Mouse (Mus musculus) myocyte (in vitro differentiated cells): ENCODE measurements around the gene Csgalnact2.

Source experiments
- E2F4 ChIP-seq: IDR thresholded peaks from one replicate; pipeline ENCODE4 v1.6.1; 2011; ENCODE audit warnings: mild to moderate bottlenecking, control low read depth, moderate library complexity; ENCODE audit not compliant: insufficient read depth
- MAX ChIP-seq: IDR thresholded peaks from one replicate; pipeline ENCODE4 v1.6.1; 2011; ENCODE audit warnings: low read depth, mild to moderate bottlenecking, control low read depth
- MYOG ChIP-seq, 3 experiments: IDR thresholded peaks; one replicate each; pipeline ENCODE4 v1.6.1; 2011; ENCODE audit warnings: control low read depth in 2 of 3, low read depth in 2 of 3, mild to moderate bottlenecking in 2 of 3; ENCODE audit not compliant: insufficient read length in 2 of 3, control insufficient read depth in 1 of 3, insufficient read depth in 1 of 3
- POLR2A ChIP-seq: IDR thresholded peaks from one replicate; pipeline ENCODE4 v1.6.1; 2011; ENCODE audit warnings: low read depth, mild to moderate bottlenecking, control low read depth, moderate library complexity; ENCODE audit not compliant: insufficient read length
- TCF12 ChIP-seq: IDR thresholded peaks from one replicate; pipeline ENCODE4 v1.6.1; 2011; ENCODE audit warnings: mild to moderate bottlenecking, control low read depth; ENCODE audit not compliant: poor library complexity, insufficient read depth, severe bottlenecking
- TCF3 ChIP-seq: IDR thresholded peaks from one replicate; pipeline ENCODE4 v1.6.1; 2011; ENCODE audit warnings: low read depth, control low read depth; ENCODE audit not compliant: insufficient read length
- USF1 ChIP-seq: IDR thresholded peaks from one replicate; pipeline ENCODE4 v1.6.1; 2011; ENCODE audit warnings: low read depth, mild to moderate bottlenecking, control low read depth, moderate library complexity

DNA sequence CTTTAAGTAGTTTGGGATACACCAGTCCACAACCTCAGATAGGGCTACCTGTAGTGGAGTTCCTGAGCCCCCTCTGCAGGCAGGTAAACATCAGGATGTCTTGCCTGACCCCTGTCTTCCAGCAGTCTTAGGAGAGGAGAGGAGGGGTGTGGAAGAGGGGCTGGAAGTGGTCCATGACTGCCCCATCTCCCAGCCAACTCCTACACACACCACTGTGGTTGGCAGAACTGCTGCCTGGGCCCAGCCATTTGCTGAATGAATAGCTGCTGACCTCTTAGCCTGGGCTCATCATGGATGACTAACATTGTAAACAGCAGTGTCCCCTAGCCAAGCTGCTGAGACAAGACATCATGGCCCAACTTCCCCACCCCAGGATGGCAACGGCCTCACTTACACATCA, 26.6 kb upstream of the Csgalnact2 start:
- TF ChIP-seq POLR2A (no peak), USF1 (no peak), MYOG (IDR thresholded peaks at IDR 0.05; ENCODE audit: control insufficient read depth in 1 of 3, insufficient read depth in 1 of 3, insufficient read length in 2 of 3, low read depth in 2 of 3) (no peak), TCF3 (no peak), MAX (no peak), E2F4 (no peak), TCF12 (no peak)
